Mouse (Mus musculus) v-Abl transformed pro-B cells (cell line): ENCODE results near the gene Foxp1.

Source experiments
- in situ Hi-C, 2 experiments: fragments of 400-800 bp; cut with MboI; formaldehyde crosslinking; loops; one replicate each; pipeline ENCODE4 v1.15.1; 2025; ENCODE audit not compliant: unreplicated experiment in 2 of 2

The Foxp1 gene

DNA sequence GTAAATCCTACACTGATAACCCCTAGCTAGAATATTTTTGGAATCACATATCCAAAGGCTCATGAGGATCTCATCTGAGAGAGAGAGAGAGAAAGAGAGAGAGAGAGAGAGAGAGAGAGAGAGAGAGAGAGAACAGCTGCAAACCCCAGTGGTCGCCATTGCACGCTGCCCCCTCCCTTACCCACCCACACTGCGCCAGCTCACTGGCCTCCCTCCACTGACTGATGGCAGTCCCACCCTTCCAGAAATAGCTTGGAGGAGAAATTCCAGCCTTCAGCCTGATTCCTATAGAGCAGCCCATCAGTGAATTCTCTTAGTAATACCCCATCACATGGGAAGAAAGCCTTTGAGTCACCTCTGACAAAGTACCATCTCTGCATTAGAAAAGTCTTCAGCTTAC, 271.3 kb downstream of the Foxp1 start:
- in situ Hi-C loops: no loop called here

DNA sequence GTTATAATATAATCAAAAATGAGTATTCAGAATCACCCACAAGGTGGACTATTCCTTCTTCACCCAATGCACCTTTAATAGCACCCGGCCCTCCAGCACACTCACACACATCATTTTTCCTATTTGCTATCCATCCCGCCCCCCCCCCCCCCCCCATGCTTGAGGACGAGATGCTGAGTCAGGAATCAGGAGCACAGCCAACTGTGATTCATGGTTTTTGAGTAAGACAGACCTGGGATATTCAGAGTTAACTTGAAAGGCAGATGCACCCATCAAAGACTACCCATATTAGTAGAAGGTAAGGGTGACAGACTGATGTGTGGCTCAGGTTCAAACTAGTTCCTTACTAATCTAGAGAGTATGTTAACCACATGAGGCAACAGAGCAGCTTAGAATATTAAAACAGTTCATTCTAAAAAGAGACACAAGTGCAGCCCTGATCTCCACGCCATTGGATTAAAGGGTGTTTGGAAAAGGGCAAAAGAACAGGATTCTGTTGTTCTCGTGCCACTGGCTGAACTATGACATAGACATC, 273.0 kb downstream of the Foxp1 start:
- in situ Hi-C loops: loop anchor here in 1 of 2 experiments (10.0 kb wide), 1 partner anchor 725 kb away; no protein-coding TSS in a partner anchor

DNA sequence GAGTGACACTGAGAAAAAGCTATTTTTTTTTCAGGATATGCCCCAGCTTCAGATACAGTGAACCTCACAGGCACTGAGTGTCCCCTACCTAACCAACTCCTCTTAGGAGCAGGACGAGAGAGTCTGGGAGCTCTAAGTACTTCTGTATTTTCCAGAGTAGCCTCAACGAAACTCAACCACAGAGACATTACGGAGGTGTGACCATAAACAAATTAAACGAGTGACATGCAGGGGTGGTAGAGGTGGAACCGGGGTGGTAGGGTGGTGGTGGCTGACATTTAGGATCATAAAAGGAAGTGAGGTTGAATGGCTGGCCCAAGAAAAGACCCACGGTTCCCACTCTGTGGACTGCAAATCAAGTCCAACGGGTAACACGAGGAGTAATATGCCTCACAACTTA, 274.1 kb downstream of the Foxp1 start:
- in situ Hi-C loops: loop anchor here in 1 of 2 experiments (10.0 kb wide), 1 partner anchor 724 kb away; no protein-coding TSS in a partner anchor

DNA sequence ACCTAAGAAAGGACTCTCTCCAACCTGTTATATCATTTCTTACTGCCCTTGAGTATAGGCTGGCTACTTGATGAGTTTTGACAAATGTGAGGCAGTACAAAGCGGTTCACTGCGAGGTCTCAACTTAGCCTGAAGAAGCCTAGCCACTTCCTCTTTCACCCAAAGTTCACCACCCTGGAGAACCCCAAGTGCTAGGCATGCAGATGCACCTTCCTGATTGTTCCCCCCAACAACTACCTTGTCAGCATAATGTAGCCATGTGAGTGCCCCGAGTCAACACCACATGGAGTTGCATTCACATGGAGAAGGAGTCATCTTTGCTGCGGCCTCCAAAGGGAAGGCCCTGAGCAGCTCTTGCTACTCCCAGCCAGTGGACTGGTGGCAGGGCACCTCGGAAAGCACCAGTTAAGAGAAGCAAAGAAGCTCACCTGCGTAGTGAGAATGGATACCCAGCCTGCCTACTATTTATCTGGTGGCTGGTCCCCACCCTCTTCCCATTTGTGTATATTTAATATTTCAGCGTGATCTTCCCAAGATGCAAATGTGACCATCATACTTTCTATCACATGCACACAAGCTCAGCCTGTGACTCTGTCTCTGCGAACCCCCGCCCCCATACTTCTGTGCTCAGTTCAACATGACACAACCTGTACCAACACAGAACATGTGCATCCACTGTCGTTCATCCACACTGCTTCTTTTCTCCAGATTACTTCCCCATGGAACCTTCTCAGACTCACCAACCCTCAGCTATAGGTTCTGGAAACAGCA, 280.7 kb downstream of the Foxp1 start:
- in situ Hi-C loops: loop anchor here in 1 of 2 experiments (10.0 kb wide), 1 partner anchor 717 kb away; no protein-coding TSS in a partner anchor

DNA sequence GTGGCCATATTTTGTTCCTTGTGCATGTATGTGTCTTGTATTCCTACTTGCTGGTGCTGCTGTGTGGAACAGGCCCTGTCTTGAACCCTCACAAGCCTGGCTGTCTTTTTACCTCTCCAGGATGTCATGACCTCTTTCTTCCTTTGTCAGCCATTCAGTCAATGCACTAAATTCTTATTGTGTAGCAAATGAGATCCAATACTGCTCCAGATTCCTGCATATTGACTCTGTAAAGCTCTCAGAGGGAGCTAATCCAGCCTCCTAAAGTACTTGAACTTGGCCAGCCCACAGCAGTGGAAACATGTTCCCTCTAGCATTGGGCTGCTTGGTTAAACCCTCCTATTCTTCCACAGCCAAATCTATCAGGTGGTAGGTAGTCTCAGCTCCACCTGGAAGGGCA, 281.8 kb downstream of the Foxp1 start:
- in situ Hi-C loops: loop anchor here in 1 of 2 experiments (10.0 kb wide), 1 partner anchor 716 kb away; no protein-coding TSS in a partner anchor

DNA sequence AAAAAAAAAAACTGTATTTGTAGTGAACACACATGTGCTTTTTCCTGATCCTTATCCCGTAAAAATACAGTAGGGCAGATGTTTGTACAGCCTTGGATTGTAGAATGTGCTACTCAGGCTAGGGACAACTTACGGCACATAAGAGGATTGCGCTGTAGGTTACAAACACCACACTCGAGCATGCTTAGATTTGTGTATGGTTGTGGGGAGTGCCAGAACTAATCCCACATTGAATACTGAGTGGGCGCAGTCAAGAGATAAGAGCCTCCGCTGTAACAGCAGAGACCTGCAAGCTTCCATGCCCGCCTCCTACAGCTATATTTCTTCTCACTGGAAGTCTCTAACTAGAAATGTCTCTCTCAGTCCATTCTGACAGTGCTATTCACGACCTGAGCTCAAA, 286.9 kb downstream of the Foxp1 start:
- in situ Hi-C loops: no loop called here

DNA sequence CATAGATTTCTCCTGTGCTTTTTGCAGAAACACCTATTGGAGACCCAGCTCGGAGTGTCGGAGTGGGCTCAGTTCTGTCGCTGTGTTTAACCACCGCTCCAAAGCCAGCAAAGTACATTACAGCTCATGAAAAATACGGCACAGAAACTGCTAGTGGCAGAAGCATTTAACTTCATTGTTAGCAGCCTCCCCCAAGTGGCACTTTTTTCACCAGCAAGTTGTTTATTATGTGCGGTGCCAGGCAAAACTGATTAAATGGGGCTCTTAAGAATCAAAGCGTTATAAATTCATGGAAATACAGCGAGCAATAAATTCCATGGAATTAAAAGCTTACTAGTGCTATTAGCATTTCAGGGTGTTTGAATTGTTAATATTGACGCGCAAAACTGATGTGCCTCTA, 289.1 kb downstream of the Foxp1 start:
- in situ Hi-C loops: no loop called here

DNA sequence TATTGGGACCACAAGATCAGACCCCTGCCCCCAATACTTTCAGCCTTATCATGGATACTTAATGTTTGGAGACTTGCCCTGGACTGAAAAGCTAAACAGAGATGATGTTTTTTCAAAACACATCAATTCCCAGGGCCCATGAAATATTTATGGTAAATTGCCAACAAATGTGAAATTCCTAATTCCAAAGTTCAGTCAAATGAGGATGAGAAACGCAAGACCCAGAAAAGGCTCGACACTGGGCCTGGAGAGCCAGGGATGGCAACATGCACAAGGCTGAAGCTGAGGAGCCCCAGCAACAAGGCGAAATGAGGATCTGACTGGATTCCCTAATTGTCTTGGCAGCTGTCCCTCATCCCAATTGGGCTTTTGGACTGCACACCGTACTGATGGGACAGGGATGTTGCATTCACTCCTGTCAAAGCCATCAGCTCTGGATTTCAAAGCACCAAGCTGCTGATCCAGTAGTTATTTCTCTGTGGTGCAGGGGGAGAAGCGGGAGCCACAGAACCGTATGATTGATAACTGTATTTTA, 294.1 kb downstream of the Foxp1 start:
- in situ Hi-C loops: no loop called here

DNA sequence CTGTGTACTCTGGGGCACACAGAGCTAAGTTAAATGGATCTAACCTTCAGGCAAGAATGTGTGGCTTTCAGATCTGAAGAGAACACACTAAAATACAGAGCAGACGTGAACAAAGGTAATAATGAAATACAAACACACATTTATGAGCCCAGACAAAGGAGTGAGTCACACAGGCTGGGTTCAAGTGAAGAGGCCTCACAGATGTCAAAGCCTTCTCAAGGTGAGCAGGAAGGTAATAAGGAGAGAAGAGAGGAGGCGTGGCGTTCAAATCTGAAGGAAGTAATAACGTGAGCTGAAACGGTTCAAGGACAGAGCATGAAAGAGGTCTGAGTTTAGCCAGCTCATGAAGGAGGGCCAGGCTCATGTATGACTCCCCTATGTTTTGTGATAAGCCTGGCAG, 301.4 kb downstream of the Foxp1 start:
- in situ Hi-C loops: no loop called here

DNA sequence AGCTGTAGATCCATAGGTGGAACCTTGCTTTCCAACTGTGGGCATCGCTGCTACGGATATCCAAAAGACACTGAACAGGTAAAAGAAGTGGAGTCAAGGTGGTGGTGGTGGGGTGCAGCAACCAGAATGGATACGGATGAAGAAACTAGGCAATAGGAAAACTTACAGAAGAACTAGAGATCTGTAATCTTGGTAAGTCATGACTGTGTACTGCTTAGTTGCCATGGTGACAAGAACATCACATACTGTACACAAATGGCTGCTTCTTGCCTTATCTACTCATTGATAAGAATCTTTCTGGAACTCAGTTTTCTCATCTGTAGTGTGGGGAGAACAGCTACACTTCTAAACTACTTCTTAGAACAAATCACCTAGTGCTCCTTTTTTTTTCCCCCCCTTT, 302.0 kb downstream of the Foxp1 start:
- in situ Hi-C loops: no loop called here

DNA sequence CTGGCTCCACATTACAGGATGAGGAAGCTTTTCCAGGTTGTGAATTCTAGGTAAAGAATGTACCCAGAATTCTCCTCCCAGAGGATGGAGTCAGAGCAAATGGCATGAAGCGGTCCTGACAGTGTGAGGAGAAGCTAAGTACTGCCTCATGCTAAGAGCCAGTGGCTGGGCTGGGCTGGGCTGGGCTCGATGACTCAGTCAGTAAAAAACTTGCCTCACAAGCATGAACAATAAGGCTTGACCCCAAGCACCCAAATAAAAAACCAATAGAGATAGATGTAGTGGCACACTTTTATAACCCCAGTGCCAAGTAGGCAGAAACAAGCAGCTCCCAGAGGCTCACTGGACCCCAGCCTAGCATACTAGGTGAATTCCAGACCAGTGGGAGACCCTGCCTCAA, 304.7 kb downstream of the Foxp1 start:
- in situ Hi-C loops: no loop called here

DNA sequence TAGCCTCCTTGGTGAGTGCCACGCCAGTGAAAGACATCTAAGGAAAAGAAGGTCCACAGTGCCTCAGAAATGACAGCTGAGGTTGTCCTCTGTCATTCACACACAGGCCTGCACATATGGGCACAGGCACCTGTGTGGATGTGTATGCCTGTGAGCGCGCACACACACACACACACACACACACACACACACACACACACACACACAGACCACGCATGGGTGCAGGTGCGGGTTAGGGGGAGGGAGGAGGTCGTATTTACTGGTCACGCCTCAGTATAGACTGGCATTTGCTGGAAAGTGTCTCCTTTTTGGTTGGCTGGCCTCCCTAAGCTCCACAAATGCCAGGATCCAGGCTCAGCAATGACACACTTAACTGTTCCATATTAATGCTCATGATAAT, 305.4 kb downstream of the Foxp1 start:
- in situ Hi-C loops: no loop called here

DNA sequence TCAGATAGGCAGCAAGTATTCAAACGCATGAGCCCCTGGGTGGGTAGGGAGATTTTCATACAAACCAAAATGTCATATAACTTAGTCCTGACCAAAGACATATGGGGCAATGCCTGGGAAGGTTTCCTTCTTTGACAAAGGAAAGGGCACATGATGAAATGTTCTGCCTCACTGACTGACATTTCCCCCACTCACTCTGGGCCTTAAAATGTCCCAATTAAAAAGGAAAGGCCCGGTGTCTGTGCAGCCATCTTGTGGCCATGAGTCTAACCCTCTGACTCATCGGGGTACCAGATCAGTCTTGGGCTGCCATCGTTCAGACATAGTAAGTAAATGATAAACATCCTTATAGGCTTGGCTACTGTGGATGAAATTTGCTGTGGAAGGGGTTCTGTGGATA, 310.1 kb downstream of the Foxp1 start:
- in situ Hi-C loops: no loop called here

DNA sequence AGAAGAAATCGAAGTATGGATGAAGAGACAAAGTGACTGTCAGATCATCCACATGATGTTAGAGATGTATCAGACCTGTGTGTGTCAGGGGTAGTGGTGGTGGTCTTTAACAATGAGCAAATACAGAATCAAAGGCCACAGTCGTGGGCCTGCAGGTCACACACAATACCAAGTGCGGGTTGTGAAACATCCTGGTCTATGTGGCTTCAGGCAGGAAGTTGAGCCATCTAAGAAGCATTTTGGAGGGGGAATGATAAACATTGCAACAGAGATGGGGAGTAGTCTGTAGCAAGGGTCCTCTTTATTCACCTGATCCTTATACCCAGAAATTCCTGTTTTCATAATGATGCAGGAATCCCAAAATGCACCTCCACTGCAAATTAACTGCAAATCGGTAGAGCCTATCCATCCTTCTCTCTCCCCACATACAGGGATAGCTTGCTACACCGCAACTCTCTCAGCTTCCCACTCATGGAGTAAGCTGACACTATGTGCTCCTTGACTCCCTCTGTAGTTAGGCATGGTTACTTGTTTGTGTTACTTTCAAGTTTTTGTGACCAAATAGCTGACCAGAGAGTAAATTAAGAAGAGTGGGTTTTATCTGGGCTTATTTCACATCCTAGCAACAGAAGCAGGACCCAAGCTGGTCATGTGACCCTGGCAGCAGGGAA, 310.7 kb downstream of the Foxp1 start:
- in situ Hi-C loops: no loop called here

DNA sequence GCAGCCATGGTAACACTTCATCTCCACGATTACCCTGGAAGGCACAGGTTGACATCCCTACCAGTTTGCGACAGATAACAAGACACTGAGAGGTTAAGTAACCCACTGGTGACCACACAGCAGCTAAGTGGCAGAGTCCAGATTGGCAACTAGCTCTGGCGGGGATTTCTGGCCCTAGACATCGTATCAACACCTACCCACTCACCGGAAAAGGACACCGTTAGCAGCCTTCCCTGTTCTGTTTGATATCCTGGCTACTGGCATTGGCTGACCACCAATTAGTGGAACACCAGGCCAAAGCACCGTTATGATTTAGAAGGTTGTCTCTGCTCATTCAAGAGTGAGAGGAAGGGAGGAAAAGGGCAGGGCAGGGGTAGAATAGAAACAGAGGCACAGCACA, 312.4 kb downstream of the Foxp1 start:
- in situ Hi-C loops: no loop called here

DNA sequence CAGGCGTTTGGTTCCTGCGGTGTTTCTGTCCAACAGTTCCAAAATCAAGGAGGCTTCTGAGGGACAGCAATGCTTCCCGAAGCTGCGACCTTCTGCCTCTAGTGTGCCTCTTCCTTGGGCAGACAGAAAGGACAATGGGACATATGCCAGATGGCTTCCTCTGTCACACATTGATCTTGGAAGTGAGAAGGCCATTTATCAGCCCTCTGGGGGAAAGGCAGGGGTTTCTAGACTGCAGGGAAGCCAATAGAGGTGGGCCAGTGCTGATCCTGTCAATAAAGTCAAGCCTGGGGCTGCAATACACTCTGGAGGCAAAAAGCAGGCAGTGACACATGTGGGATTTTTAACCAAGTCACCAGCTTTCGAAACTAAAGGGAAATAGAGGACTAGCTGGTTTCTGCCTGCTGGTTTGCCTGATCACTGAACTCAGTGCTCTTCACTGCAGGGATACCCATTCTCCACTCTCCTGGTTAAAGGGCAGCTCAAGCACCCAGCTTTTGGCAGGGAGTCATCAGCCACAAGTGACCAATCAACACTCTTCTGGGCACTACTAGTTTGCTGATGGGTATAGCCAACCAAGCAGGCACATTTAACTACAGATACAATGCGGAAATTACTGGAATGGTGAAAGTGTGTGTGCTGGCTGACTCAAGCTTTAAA, 315.2 kb downstream of the Foxp1 start:
- in situ Hi-C loops: no loop called here

DNA sequence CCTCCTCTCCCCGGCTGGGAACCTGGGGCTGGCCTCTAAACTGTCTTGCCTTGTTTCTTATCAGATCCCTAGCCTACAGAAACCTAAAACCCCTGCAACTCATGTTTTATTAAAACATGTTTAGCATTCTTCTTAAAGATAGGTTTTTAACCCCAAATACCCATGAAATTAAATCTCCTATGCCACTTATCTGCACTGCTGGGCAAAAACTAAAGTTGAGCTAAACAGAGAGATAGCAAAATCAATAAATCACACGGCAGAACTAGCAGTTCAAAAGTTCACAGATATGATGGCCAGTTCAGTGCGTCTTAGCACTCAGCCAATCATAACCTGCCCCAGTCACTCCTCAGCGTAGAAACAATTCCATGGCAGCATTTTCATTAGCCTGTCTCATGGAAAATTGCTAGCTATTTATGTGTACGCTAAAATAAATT, 316.1 kb downstream of the Foxp1 start:
- in situ Hi-C loops: no loop called here

DNA sequence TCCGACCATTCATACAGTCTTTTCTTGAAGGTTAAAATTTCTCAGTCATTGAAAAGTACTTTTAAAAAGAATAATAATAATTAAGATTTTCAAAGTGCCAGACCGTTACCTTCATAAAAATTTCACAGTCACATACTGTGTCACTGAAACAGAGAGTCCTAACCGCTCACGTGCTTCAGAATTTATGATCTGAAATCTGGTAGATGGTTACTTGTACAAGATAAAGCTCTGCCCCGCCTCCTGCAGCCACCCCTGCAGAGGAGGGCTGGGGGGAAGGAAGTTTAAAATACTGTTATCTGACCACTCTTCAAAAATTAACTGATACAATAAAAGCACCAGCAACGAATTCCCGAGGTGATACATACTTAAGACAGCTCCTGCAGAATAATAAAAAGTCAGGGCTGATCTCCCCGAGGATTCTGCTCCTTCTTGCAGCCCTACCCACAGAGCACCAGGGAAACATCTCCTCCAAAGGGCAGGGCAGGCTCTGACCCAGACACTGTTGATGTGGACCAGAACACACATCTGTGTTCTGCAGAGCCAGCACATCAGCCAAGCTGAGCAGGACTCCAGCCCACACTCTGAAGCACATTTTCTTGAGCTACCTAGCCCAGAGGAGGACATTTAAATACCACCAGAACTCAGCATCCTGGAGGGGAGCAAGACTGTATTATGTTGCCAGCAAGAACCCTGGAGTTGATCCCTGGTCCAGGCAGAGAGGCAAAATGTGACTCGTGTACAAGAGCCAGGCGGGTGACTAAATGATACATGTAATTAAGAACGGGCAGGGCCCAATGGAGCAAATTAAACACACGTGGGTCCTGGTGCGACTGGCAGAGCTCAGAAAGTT, 316.7 kb downstream of the Foxp1 start:
- in situ Hi-C loops: no loop called here

DNA sequence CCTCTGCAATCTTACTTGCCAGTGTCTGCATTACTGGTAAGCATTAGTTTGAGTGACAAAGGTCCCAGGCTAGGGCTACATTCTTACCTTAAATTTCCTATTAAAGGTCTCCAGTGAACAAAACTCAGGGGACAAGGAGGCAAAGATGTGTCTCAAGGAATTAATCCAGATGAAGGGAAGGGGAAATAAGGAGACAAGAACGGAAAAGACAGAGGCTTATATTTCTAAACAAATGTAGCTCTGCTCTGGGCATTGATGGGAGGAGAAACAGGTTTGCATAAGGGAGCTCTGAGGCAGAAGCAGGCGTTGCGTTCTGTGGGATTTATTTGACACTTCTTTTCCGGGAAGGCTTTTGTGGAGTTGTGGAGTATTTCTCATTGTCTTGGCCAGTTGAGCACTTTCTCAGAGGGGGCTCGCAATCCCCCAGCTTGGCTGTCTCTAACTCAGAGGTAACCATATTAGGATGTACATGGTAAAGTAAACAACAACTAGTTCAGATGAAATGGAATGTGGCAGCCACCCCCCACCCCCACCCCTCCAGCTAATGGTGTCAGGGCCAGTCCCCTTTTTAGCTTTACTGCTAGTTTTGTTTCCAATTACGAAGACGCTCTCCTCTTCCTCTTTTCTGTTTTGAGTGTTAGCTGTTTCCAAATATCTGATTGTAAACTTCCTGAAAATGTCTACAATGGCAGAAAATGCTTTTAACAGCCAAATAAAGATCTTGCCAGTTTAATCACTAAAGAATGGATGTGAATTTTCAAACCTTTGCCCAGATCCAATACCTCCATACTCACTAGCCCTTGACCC, 317.5 kb downstream of the Foxp1 start:
- in situ Hi-C loops: no loop called here
